Mouse (Mus musculus): Measurements from ENCODE around the gene Cryba4.

Gene Cryba4

DNA sequence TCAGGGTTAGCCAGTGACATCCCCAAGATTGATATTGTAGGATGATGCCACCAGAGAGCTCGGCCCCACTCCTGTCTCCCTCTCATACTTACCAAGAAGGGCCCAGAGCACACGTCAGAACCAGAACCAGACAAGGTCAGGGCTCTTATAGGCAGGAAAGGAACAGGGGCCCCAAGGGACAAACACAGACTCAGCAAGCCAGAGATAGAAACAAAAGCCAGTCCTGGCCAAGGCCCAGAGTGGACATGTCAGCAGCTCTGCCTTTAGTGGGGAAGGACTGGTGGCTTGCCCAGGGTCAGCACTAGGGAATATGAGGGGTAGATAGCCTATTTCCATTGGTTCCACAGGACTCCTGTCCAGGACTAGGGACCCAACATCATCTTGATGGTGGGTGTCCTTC lies at the start of gene Cryba4:
Cryba4 (minus strand) TSS at position 119 of the 400 bp plus-strand sequence.
- DNase-seq, result no peak

DNA sequence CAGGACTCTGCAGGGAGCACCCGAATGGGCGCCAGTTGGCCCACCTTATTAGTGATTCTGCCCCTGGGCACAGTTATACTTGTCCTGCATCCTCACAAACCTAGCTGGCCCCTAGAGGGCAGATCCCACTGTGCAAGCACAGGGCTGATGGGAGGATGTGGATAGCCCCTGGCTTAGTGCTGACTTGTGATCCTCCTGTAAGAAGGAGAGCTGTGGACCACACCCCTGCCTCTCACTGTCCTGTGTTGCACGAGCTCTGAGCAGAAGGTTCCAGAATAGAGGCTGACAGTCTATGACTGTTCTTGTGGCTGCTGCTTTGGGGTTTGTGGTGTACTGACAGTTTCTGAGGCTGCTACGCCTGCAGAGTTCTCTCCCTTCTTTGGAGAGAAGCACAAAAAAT lies 49.4 kb upstream of the Cryba4 start:
- no peak for DNase-seq

DNA sequence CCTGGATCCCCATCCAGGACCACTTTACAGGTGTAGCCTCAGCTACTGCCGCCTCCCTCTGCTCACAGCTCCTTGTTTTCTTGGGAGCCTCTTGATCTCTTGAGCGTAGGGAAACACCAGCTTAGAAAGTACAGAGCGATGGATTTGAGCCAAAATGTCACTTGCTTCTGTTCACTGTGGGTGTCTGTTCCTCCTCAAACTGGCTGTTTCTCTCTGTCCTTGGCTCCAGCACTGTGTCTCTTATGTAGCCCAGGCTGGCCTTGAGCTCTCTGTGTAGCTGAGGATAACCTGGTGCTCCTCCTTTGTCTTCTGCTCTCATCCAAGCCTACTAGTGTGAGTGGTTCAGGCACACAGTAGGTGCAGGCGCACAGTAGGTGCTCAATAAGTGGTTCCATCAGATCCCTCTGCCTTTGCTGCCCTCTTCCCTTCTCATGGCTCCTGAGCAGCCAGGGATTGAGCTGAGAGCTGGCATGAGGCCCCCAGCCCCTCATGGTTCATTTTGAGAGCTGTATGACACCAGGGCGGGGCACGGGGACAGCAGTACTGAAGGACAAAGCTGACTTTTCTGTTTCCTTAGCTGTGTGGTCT lies 48.5 kb upstream of the Cryba4 start:
- no peak for DNase-seq

DNA sequence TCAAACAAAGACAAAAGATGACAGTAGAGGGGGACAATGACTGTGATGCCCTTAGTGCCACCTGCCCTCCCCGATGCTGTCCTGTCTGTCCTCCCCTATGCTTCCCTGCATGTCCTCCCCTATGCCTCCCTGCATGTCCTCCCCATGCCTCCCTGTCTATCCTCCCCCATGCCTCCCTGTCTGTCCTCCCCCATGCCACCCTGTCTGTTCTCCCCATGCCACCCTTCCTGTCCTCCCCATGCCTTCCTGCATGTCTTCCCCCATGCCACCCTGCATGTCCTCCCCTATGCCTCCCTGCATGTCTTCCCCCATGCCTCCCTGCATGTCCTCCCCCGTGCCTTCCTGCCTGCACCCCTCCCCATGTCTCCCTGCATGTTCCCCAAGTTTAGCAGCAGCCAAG lies 47.8 kb upstream of the Cryba4 start:
- DNase-seq, result no peak

DNA sequence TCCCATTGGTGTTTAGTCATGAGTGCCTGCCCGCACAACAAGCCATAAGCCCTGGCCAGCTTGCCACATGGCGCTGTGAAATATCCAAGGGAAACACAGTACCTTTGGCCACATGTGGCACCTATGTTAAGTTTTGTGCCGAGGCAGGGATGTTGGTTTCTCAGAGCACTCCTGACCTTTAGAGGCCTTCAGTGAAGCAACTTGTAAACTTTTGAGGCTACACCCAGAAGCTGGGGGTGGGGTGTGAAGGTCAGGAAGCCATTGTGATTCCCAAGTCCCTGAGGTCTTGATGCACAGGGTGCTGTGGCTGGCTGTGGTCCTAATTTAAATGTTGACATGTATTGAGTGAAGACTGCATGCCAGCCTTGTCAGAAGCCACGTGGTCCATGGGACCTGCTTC lies 47.1 kb upstream of the Cryba4 start:
- no peak for DNase-seq

DNA sequence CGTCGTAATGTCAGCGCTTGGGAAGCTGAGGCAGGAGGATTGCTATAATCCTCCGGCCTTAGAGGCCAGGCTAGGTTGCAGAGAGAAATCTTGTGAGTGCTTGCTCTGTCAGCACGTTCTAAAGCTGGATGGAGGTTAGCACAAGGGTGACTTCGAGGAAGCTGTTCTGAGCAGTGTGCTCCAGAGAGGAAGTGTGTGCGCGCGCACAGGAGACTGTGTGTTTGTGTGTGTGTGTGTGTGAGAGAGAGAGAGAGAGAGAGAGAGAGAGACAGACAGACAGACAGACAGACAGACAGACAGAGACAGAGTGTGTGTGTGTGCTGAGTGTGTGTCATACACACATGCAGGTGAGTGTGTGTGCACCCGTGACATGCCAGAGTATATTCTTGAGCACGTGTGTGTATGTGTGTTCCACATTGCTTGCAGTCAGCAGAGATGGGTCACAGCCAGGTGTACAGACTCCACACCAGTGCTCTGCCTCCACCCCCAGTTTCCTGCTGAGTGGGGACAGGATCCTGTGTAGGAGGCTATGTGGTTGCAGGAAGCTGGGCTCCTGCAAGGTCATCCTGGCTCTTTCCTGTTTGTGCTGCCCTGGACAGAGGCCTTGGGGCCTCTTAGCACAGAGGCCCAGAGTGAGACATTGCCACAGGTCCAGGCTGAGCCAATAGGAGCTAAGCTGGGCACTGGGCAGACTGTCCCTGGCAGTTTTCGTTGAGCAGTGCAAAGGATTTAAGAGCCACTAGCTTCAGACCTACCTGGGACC lies 46.1 kb upstream of the Cryba4 start:
- peak in 1 of 2 experiments; percentile 65 for DNase-seq

DNA sequence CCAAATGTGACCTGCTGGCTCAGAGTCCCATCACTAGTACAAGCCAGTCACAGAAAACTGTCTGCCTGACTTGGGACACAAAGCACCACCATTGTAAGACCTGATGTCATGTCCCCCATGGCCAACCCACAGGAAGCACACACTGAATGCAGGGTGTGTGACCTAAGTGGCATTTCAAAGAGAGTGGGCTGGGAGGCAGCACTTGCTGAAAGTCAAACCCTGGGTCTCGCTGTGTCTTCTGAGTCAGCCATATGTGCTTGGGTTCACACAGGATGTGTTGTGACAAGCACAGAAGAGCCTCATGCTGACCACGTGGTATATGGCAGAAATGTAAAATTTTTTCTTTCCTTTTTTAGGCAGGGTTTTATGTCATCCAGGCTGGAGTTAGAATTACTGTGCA lies 44.9 kb upstream of the Cryba4 start:
- peak in 1 of 2 experiments; percentile 44 for DNase-seq

DNA sequence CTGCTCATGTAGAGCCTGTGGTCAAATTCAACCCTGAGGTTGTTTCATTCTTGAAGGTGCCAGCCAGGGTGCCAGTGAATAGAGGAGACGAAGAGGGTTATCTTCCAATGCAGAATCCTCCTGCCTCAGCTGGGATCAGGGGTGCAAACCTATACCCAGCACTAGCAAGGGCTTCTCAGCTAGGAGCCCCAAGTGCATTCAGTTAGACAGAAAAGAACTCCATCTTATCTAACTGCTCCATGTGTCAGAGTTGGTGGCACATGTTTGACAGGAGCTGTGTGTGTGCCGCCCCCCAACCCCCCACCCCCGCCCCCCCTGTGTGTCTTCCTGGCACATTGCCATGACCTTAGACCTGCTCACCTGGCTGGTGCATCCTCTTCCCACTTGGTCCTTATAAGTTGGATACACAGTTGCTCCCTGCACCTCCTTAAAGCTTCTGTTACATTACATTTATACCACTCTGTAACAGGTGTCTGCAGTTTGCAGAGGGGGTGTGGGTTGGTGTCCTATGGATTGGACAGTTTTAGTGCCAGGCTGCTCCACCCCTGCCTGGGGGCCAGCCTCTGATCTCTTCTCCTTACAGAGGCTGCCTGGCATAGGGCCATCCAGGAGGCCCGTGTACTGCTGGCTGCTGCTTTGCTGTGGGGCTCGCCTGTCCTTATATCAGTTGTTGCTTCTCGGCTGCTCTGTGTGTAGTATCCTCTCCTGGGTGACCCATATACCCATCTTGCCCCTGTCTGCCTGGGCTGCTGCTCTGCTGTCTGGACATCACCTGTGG lies 44.3 kb upstream of the Cryba4 start:
- no peak for DNase-seq

DNA sequence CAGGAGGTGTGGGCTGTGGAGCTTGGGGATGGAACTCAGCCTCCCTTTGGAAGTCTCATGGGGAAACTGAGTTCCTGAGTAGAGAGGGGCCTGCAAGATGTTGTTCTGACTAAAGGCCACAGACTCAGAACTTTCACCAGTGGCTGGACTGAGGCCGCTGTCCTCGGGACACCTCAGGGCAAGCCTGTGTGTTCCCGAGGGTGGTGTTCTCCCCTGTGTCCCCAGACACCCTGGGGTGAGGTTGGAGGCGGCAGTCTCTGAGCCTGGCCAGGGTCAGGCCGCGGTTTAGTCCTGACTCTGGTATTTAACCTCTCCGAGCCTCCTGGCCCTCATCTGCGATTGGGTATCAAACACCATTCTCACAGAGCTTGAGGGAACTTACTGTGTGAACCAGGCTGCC lies 43.2 kb upstream of the Cryba4 start:
- no peak for DNase-seq

DNA sequence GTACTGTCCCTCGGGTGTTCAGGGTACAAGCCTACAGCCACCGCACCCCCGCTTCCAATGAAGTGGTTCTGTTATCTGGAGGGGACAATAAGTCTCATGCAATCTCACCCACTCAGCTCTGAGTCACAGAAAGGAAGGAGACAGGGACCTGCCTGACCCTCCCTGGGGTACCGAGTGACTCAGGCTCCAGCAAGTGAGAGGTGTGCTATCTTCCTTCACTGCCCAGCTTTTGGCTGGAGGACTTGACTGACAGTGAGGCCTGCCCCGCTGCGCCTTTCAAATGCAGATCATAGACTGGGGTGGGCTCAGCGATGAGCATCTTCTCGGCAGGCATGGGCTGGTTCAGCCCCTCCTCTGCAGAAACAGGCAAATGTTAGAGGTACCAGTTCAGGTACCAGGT lies 42.8 kb upstream of the Cryba4 start:
- no peak for DNase-seq

DNA sequence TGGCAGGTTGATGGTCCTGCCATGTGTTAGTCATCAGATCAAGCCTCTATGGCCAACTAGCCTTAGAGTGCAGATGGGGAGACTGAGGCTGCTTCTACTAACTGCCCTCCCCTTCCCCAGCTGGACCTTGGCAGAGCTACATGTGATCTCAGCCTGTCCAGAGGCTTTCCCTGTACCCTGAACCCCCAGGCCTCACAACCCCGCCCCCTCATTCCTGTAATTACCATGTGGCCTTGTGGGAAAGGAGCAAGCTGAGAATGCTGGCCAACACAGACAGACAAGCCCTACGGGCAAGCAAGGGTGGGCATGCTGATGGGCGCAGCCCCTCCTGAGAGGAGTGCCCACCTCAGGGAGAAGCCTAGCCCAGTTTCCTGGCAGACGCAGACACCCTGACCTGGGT lies 42.4 kb upstream of the Cryba4 start:
- no peak for DNase-seq

DNA sequence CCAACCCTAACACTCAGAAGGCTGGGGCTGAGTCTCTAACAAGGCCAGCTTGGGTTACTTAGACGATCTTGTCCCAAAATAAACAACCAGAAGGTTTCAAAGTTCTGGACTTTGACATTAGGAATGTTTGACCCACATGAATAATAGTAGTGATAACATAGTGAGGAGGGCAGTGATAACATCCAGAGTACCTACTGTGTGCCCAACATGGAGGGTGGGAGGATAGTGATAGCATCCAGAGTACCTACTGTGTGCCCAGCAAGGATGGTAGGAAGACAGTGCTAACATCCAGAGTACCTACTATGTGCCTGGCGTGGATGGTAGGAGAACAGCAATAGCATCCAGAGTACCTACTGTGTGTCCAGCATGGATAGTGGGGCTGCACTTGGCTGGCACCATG lies 41.5 kb upstream of the Cryba4 start:
- no peak for DNase-seq

DNA sequence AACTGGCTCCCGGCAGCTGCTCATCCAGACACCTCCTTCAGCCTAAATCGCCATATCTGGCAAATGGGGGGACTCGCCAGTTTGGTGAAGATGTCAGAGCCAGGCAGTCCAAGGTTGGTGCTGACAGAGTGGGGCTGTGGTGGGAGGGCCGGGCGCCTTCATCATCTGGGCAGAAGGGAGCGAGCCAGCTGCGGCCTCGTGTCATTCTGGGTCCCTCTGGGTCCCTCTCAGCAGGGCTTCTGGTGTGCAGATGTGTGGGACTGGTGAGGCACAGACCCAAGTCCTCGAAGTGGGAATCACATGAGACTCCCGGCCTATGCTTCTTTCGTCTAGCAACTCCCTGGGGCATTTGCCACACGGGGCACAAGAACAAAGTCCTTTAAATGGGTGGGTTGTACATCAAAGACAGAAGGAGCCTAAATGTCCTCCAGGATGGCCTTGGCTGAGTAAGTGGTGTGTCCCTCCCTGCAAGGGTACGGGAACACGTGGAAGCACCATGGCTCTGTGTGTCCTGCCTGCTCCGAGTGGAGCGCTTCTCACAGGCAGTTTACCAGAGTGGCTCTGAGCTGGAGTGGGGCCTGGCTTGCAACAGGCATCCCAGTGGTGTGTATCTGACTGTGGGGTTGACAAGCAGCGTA lies 40.1 kb upstream of the Cryba4 start:
- DNase-seq, result no peak

DNA sequence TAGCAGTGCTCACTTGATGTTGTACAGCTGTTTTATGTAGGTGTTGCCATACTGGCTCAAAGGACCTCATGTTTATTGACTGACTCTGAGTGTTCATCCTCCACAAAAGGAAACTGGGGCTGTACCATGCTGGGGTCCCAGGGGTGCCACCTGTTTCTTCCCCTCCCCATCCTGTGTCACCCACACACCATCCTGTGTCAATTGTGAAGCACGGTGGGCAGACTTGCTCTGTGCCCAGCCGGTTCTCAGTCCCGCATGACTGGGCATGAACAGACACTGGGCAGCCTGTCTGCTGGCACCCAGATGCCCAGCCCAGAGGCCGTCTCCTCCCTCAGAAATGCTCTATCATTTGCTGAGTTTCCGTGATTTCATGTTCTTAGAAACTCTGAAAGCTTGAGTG lies 39.5 kb upstream of the Cryba4 start:
- peak in 1 of 2 experiments; percentile 52 for DNase-seq

DNA sequence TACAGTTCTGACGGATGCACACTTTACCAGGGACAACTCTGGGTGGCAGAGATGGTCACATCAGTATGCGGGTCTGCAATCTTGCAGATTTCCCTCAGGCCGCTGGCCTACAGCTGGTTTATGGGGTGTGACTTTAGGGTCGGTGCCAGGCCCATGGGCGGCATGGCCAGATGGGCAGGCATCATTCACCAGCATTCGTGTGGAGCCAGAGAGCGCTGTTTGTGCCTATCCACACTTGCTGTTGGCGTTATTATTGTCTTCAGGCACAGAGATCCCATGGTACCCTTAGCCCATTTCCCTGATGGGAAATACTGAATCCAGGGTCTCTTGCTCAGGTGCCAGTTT lies 38.2 kb upstream of the Cryba4 start:
- no peak for DNase-seq

DNA sequence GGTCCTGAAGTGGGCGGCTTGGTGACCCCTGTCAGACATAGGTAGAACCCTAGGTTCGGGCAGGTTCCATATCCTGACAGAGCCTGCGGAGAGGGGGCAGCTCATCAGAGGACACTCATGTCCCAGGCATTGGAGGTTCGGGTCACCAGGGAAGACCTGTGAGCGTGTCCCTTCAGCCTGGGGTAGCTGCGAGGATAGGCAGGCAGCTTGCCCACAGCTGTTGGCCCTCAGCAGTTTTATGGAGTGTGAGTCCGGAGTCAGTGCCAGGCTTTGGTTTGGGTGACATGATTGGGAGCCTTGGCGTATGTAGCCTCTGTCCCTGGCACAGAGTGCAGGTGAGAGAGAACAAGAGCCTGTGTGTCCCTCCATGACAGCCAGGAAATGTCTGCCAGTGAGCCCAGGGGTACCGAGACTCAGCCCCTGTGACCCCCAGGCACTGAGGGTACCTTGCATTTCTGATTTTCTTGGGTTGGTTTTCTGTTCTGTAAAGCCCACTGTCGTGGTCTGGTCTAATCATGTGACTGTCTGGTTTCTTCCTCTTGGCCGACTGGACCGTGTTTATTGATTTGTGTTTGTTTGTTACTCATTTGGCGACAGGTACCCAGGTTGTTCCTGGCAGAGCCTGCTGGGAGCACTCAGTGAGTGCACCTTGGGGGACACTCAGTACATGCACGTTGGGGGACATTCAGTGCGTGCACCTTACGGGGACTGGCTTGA lies 37.7 kb upstream of the Cryba4 start:
- no peak for DNase-seq

DNA sequence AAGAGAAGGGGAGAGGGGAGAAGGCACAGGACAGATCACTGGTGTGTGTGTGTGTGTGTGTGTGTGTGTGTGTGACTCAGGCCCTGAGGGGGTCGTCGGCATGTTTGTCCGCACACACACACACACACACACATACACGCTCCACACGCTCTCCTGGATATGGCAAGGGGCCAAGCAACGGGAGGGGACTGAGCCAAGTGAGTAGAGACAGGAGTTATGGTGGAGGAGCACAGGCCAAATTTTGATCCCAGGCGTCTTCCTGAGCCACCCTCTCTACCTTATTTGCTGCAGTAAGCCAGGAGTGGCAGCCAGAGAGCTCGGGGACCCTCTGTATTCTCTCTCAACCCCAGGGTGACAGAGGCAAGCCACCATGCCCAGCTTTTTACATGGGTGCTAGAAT lies 36.9 kb upstream of the Cryba4 start:
- DNase-seq, result no peak

DNA sequence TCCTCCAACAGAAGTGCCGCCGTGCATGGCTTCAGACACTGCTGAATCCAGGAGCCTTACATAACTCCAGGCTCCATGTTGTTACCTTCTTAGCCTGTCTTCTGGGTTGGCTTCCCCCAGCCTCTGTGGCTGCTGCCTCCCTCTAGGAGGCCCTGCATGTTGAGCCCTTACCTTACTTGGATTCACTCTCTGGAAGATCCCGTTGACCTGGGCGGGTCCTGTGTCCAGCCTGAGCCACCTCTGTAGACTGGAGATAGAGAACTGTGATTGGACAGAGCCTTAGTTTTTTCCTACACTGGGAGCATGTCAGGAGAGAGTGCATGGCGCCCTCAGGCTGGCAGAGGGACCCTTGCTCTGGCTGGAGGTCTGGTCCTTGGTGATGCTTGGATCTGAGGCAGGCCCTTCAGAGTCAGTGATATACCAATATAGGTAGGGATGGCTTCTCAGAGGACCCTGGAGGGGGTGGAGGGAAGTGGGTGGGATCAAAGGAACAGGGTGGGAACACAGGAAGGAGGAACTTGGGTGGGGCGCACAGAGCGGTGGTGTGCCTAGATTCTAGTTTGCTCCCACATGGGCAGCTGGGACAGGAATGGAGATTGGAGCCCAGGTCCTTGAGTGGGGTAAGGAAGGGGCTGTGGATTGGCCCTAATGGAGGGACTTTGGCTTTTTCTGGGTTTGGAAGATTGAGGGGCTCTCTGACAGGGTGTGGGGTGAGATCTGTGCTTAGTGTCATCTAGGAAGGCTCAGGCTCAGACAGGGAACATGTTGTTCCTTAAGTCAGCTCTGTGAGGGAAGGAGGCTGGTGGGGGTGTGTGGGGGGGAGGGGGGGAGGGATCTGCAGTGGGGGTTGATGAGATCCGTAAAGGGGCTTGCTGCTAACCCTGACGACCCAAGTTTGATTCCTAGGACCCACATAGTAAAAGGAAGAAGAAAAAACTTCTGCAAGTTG lies 36.1 kb upstream of the Cryba4 start:
- no peak for DNase-seq

DNA sequence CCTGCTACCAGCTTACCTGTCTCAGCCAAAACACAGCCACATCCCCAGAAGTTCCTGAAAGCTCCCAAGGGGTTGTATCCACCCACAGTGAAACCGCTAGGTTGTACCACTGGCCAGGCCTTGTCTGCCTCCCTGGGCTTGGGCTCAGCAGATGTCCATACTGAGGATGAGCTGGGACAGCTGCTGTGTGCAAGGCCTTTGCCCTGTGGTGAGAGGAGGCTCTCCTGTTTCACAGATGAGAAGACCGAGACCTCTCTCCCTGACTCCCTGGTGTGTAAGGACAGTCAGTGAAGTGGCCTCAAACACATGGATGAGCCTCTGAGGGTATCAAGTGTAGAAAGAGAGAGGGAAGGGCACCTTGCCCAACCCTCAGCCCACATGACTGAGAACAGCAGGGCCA lies 35.3 kb upstream of the Cryba4 start:
- no peak for DNase-seq

DNA sequence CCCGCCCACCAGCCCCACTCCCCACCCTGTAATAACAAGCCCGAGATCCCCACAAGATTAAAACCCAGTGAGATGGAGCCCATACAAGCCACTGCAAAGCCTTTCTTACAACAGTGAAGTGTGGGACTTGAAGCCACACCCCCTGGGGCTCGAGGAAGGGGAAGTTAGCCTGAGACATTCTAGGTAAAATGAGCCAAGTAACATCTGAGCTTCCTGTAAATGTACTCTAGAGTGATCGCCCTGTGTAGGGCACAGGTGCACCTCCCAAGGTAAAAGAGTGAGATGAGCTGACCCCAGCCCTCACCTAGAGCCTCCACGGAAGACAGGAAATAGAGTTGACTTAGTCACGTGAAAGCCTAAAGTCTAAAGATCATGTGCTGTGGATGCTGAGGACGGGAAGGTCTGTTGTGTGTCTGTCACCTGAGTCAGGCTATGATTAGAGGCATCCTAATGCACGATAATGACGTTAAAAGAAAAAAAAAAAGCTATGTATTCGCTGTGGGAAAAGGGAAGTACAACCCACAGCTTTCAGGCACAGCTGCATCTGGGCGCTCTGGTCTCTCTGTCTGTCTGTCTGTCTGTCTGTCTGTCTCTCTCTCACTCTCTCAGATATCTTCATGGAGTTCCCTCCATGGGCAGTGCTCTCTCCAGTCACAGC lies 34.8 kb upstream of the Cryba4 start:
- peak in 1 of 2 experiments; percentile 52 for DNase-seq

DNA sequence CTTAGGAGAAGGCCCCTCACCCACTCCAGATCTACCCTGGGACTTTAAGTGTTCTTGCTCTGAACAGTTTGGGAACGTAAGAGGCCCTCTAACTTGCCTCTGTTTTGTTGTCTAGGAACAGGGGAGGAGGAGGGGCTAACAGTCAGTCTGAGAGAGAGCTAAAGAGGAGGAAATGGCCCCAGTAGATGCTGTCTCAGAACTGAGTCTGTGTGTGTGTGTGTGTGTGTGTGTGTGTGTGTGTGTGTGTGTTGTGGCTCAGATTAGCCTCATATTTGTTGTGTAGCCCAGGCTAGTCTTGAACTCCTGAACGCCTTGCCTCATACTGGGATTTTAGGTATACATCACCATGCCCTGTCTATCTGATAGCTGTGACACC lies 34.3 kb upstream of the Cryba4 start:
- no peak for DNase-seq

All from thymus, adult 18-20 months (tissue).